In the genomic region with DNA sequence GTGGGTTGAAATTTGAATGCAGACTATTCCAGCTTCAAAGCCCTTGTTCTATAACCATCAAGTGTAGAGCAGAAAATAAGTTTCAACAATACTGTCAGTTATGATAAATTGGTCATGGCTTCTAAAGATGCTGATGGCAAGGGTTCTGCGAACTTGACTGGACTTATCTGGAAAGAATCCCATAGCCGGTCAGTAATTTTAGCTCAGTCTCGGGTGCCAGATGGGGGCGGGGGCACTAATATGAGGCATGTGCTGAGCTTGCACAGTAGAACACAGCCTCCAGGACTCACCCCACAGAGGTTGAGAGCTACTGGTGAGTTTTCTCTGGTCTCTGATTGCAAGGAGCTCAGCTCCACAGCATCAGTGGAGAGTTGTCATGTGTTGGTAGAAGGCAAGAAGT, we compare ENCODE assay signal across 28 mouse cellular contexts.
DNase-seq lines count a peak whose midpoint lies in the region; ATAC-seq and TF ChIP-seq lines count a peak whose summit lies in the region.
"Had no signal": no experiment of that assay in that cellular context is flagged by ENCODE, and none has a peak within 500 bp of the region (broad histone marks: within the 10 kb centered on the region; RNA-seq: fewer than 3 reads in every experiment).

No protein-coding gene starts in this region.

- H3K36me3 ChIP-seq in lung, embryonic 14.5 days (ENCODE audit: insufficient read depth) = no peaks in the 10 kb centered on the region
- H3K36me3 ChIP-seq: embryonic facial prominence, embryonic 10.5 days; embryonic facial prominence, embryonic 15.5 days; heart, embryonic 13.5 days; hindbrain, embryonic 13.5 days had no signal

- H3K27ac ChIP-seq in lung, embryonic 14.5 days (ENCODE audit: low read depth) = no peak overlapping the region
- H3K27ac ChIP-seq: embryonic facial prominence, embryonic 10.5 days; embryonic facial prominence, embryonic 15.5 days; heart, embryonic 13.5 days; hindbrain, embryonic 13.5 days; liver, embryonic 14.5 days had no signal

- intact Hi-C loops in heart, postnatal 36 days (cut with DNase I) = no loop called here

- no peak for TF ChIP-seq CTCF in lung, embryonic 14.5 days (IDR thresholded peaks at IDR 0.05; ENCODE audit: low read depth)
- no peak for TF ChIP-seq CTCF in lung, adult 2 months (IDR thresholded peaks at IDR 0.05; ENCODE audit: insufficient read depth, low read length)

- no peaks in the 10 kb centered on the region for H3K27me3 ChIP-seq in lung, embryonic 14.5 days (ENCODE audit: insufficient read depth, low read length)
- H3K27me3 ChIP-seq: embryonic facial prominence, embryonic 15.5 days; heart, embryonic 13.5 days; hindbrain, embryonic 13.5 days; megakaryocyte, embryonic 14.5 days had no signal

- H3K4me2 ChIP-seq in lung, embryonic 14.5 days = no peak overlapping the region
- H3K4me2 ChIP-seq: embryonic facial prominence, embryonic 15.5 days; heart, embryonic 13.5 days; hindbrain, embryonic 13.5 days had no signal

- H3K9me3 ChIP-seq in lung, embryonic 14.5 days (ENCODE audit: low read depth, low read length) = no peaks in the 10 kb centered on the region
- H3K9me3 ChIP-seq: embryonic facial prominence, embryonic 10.5 days; embryonic facial prominence, embryonic 15.5 days; heart, embryonic 13.5 days; hindbrain, embryonic 13.5 days had no signal

- no peak overlapping the region for H3K4me3 ChIP-seq in lung, embryonic 14.5 days (ENCODE audit: low read depth, low read length)
- no peak overlapping the region for H3K4me3 ChIP-seq in lung, adult 2 months (replicated peaks; ENCODE audit: extremely low read depth, low read depth, low read length)
- H3K4me3 ChIP-seq: embryonic facial prominence, embryonic 10.5 days; embryonic facial prominence, embryonic 15.5 days; heart, embryonic 13.5 days; hindbrain, embryonic 13.5 days; megakaryocyte, embryonic 14.5 days had no signal

- 67% methylated on average over 4 of the region's 4 CpGs for WGBS in lung, embryonic 14.5 days
- 69% methylated on average over 4 of the region's 4 CpGs for WGBS in lung, adult 2 months

- DNase-seq in heart, postnatal 4 days = peak; percentile 9
- DNase-seq in heart, postnatal 36 days = no peak
- DNase-seq in lung, embryonic 14.5 days = peak; percentile 8
- no peak for DNase-seq in lung, adult 2 months
- peak; percentile 78 for DNase-seq in NIH3T3 (ENCODE audit: low read depth)
- peak; percentile 6 for DNase-seq in lung, postnatal 14 days
- DNase-seq in gastrocnemius, adult 8-10 months (ENCODE audit: low spot score in 2 of 2) = no peak
- no peak for DNase-seq in urinary bladder, postnatal 4 days (ENCODE audit: low spot score in 2 of 2)
- DNase-seq: adrenal gland, adult 2 months; adrenal gland, postnatal 36 days; cerebellum, adult 18-20 months; cerebellum, postnatal 14 days; gastrocnemius, postnatal 36 days; layer of hippocampus, adult 9-11 months; liver; midbrain, embryonic 14.5 days; retina, postnatal 1 day; right cerebral cortex, postnatal 14 days; thymus, postnatal 14 days had no signal

- TF ChIP-seq POLR2A in lung, adult 2 months (IDR thresholded peaks at IDR 0.05; ENCODE audit: borderline replicate concordance, extremely low read depth, low read depth, low read length) = no peak

- H3K9ac ChIP-seq in lung, embryonic 14.5 days = no peak overlapping the region
- H3K9ac ChIP-seq: embryonic facial prominence, embryonic 15.5 days; heart, embryonic 13.5 days; hindbrain, embryonic 13.5 days; liver, embryonic 14.5 days had no signal

- no peak for ATAC-seq in lung, embryonic 14.5 days (ENCODE audit: insufficient read depth)
- ATAC-seq: CD4-positive, CD25-positive, alpha-beta regulatory T cell, adult 4 months; forebrain, embryonic 14.5 days; intestine, embryonic 16.5 days had no signal

- H3K4me1 ChIP-seq in lung, embryonic 14.5 days (ENCODE audit: insufficient read depth) = no peaks in the 10 kb centered on the region
- no peaks in the 10 kb centered on the region for H3K4me1 ChIP-seq in lung, adult 2 months (ENCODE audit: control insufficient read depth, insufficient read depth, low read length)
- H3K4me1 ChIP-seq: embryonic facial prominence, embryonic 10.5 days; embryonic facial prominence, embryonic 15.5 days; megakaryocyte, embryonic 14.5 days had no signal

Comparison
In these comparisons a context has a peak if more than half of its experiments do, and no peak if none do; other contexts are left out.
1. DNase-seq: peak in heart, postnatal 4 days (single experiment), lung, embryonic 14.5 days (single experiment), NIH3T3 (single experiment) and lung, postnatal 14 days (single experiment); none in heart, postnatal 36 days (0 of 2), lung, adult 2 months (single experiment), gastrocnemius, adult 8-10 months (0 of 2) and urinary bladder, postnatal 4 days (0 of 2).